9 mouse cellular contexts compared by ENCODE assay signal in genomic region chr8:94182055-94182929, GRCm38 (mm10). TPM values are rescaled to one million over a fixed set of nuclear protein-coding genes. Genes with fewer than 3 reads are reported as not detected.
DNase-seq lines count a peak whose midpoint lies in the region; ATAC-seq and TF ChIP-seq lines count a peak whose summit lies in the region.
"Had no signal": no experiment of that assay in that cellular context is flagged by ENCODE, and none has a peak within 500 bp of the region (broad histone marks: within the 10 kb centered on the region; RNA-seq: fewer than 3 reads in every experiment).

No protein-coding gene starts in this region.

- H3K27ac ChIP-seq in hindbrain, embryonic 10.5 days: no peak overlapping the region
- no peak overlapping the region for H3K27ac ChIP-seq in hindbrain, embryonic 13.5 days
- no peak overlapping the region for H3K27ac ChIP-seq in ES-E14 (ENCODE audit: insufficient read depth, low read depth, low read length, poor library complexity, severe bottlenecking)
- H3K27ac ChIP-seq in embryonic facial prominence, embryonic 15.5 days (replicated peaks): no peak overlapping the region; the same call in 1 of the 2 replicates
- H3K27ac ChIP-seq in liver, embryonic 14.5 days: peak overlapping the region; percentile 95

- TF ChIP-seq EP300 in liver, embryonic 14.5 days (IDR thresholded peaks at IDR 0.05; ENCODE audit: low read depth): no peak

- no peak overlapping the region for H3K4me2 ChIP-seq in hindbrain, embryonic 13.5 days
- H3K4me2 ChIP-seq in embryonic facial prominence, embryonic 15.5 days (replicated peaks): peak overlapping the region; percentile 46
- peak overlapping the region; percentile 88 for H3K4me2 ChIP-seq in liver, embryonic 14.5 days (ENCODE audit: low read depth)

- TF ChIP-seq CTCF in liver, embryonic 14.5 days (IDR thresholded peaks at IDR 0.05; ENCODE audit: low read depth): no peak

- peak overlapping the region; percentile 32 for H3K4me3 ChIP-seq in hindbrain, embryonic 10.5 days
- H3K4me3 ChIP-seq in hindbrain, embryonic 13.5 days: no peak overlapping the region
- H3K4me3 ChIP-seq in ES-E14 (ENCODE audit: insufficient read depth in 1 of 2, low read depth in 1 of 2, low read length in 2 of 2, poor library complexity in 1 of 2, severe bottlenecking in 1 of 2): peak overlapping the region in 1 of 2 experiments; percentile 51; a peak in 2 of 4 replicates
- no peak overlapping the region; the same call in 1 of the 2 replicates for H3K4me3 ChIP-seq in embryonic facial prominence, embryonic 15.5 days (replicated peaks)
- peak overlapping the region; percentile 59 to 66 for H3K4me3 ChIP-seq in liver, embryonic 14.5 days (ENCODE audit: insufficient read depth in 1 of 2, low read depth in 2 of 2, low read length in 2 of 2)

- in situ Hi-C loops in ES-E14 (cut with MboI; ENCODE audit: low sequenced_read_pairs in 2 of 2, unreplicated experiment in 2 of 2): no loop called here

- WGBS in hindbrain, embryonic 10.5 days: 67% methylated on average over 13 of the region's 13 CpGs
- WGBS in hindbrain, embryonic 13.5 days: 62% methylated on average over 13 of the region's 13 CpGs
- 60% methylated on average over 13 of the region's 13 CpGs for WGBS in embryonic facial prominence, embryonic 15.5 days
- WGBS in liver, embryonic 14.5 days (ENCODE audit: insufficient replicate concordance): 52% methylated on average over 13 of the region's 13 CpGs

- H3K36me3 ChIP-seq in hindbrain, embryonic 10.5 days: no peaks in the 10 kb centered on the region
- H3K36me3 ChIP-seq in hindbrain, embryonic 13.5 days: no peaks in the 10 kb centered on the region
- peaks cover 4% of the 10 kb centered on the region; the same call in 1 of the 2 replicates for H3K36me3 ChIP-seq in ES-E14 (ENCODE audit: control insufficient read depth, insufficient read depth, low read length, poor library complexity, severe bottlenecking)
- no peaks in the 10 kb centered on the region for H3K36me3 ChIP-seq in embryonic facial prominence, embryonic 15.5 days
- no peaks in the 10 kb centered on the region; the same call in 1 of the 2 replicates for H3K36me3 ChIP-seq in liver, embryonic 14.5 days (replicated peaks; ENCODE audit: control insufficient read depth, insufficient read depth, low read depth)

- no peak overlapping the region for H3K9ac ChIP-seq in hindbrain, embryonic 13.5 days
- no peak overlapping the region for H3K9ac ChIP-seq in ES-E14 (ENCODE audit: insufficient read depth, low read depth, low read length, poor library complexity, severe bottlenecking)
- H3K9ac ChIP-seq in embryonic facial prominence, embryonic 15.5 days: no peak overlapping the region
- H3K9ac ChIP-seq in liver, embryonic 14.5 days (replicated peaks): peak overlapping the region; percentile 57

- H3K27me3 ChIP-seq in hindbrain, embryonic 10.5 days (ENCODE audit: insufficient read depth, poor library complexity, severe bottlenecking): peaks cover 100% of the 10 kb centered on the region
- peaks cover 97% of the 10 kb centered on the region for H3K27me3 ChIP-seq in hindbrain, embryonic 13.5 days
- H3K27me3 ChIP-seq in embryonic facial prominence, embryonic 15.5 days: peaks cover 78% of the 10 kb centered on the region
- no peaks in the 10 kb centered on the region; the same call in 1 of the 2 replicates for H3K27me3 ChIP-seq in liver, embryonic 14.5 days (ENCODE audit: control insufficient read depth, insufficient read depth, low read length)

- no peak for DNase-seq in hindbrain, embryonic 10.5 days (ENCODE audit: low spot score)
- no peak for DNase-seq in ES-E14 (ENCODE audit: low read depth, low spot score)
- DNase-seq in liver, embryonic 14.5 days (ENCODE audit: low read depth in 3 of 3, low spot score in 3 of 3): no peak
- no peak for DNase-seq in thymus, postnatal 0 days (ENCODE audit: low spot score)
- no peak for DNase-seq in cerebellum, postnatal 10 days
- no peak for DNase-seq in cerebellum, postnatal 4 days (ENCODE audit: low spot score in 2 of 2)

- no peak for ATAC-seq in hindbrain, embryonic 13.5 days (ENCODE audit: low FRiP score)
- no peak for ATAC-seq in embryonic facial prominence, embryonic 15.5 days (ENCODE audit: insufficient number of reproducible peaks, low FRiP score, low TSS enrichment, low read depth)
- ATAC-seq in liver, embryonic 14.5 days (ENCODE audit: insufficient read depth): no peak

- no peaks in the 10 kb centered on the region for H3K9me3 ChIP-seq in hindbrain, embryonic 10.5 days
- H3K9me3 ChIP-seq in hindbrain, embryonic 13.5 days: no peaks in the 10 kb centered on the region
- H3K9me3 ChIP-seq in ES-E14 (ENCODE audit: control insufficient read depth, insufficient read depth, low read depth, low read length): no peaks in the 10 kb centered on the region
- no peaks in the 10 kb centered on the region for H3K9me3 ChIP-seq in embryonic facial prominence, embryonic 15.5 days (replicated peaks)
- H3K9me3 ChIP-seq in liver, embryonic 14.5 days (ENCODE audit: control insufficient read depth, low read length): no peaks in the 10 kb centered on the region

- H3K4me1 ChIP-seq in hindbrain, embryonic 10.5 days (replicated peaks): peaks cover 49% of the 10 kb centered on the region
- peaks cover 37% of the 10 kb centered on the region for H3K4me1 ChIP-seq in hindbrain, embryonic 13.5 days (replicated peaks)
- peaks cover 16 to 18% of the 10 kb centered on the region in 2 experiments; a peak in 3 of 4 replicates for H3K4me1 ChIP-seq in ES-E14 (ENCODE audit: control insufficient read depth in 2 of 2, insufficient read depth in 2 of 2, low read length in 2 of 2, poor library complexity in 1 of 2)
- H3K4me1 ChIP-seq in embryonic facial prominence, embryonic 15.5 days: peaks cover 41% of the 10 kb centered on the region
- peaks cover 61% of the 10 kb centered on the region in 2 experiments for H3K4me1 ChIP-seq in liver, embryonic 14.5 days (replicated peaks; ENCODE audit: control insufficient read depth in 2 of 2, insufficient read depth in 2 of 2, low read length in 1 of 2)

TF ChIP-seq in ES-E14, 5 proteins besides CTCF, POLR2A, EP300 and RAD21:
- TF ChIP-seq ZC3H11A (IDR thresholded peaks at IDR 0.05; ENCODE audit: borderline replicate concordance, low read depth, low read length) (no peak), ZNF384 (IDR thresholded peaks at IDR 0.05; ENCODE audit: low read depth, low read length) (no peak), CHD2 (IDR thresholded peaks at IDR 0.05; ENCODE audit: low read depth, low read length) (0 out of 2 replicates have a peak, but pooled peaks have one; percentile 10)

RNA-seq across cellular contexts. Expression of gene Mt1, which starts 3.4 kb away (rescaled TPM):
- polyA plus RNA-seq in hindbrain, embryonic 10.5 days (2016; fragmentation: Nextera tagmentation; extraction: Ambion mirVana): 159 and 234 TPM in 2 replicates
- 35.8 and 38.6 TPM in 2 replicates for polyA plus RNA-seq in hindbrain, embryonic 13.5 days (2015; fragmentation: Nextera tagmentation; extraction: Ambion mirVana)
- 306 and 332 TPM in 2 replicates for total RNA-seq in ES-E14 (2012; rRNA removed)
- polyA plus RNA-seq in embryonic facial prominence, embryonic 15.5 days (2015; fragmentation: Nextera tagmentation; extraction: Ambion mirVana): 290 and 306 TPM in 2 replicates
- 3,236 and 4,039 TPM in 2 replicates for polyA plus RNA-seq in liver, embryonic 14.5 days (2012; rRNA removed)
- polyA plus RNA-seq in liver, embryonic 14.5 days (2014; fragmentation: Nextera tagmentation; extraction: Ambion mirVana): 5,334 and 6,015 TPM in 2 replicates
- 112 and 124 TPM in 2 replicates for polyA plus RNA-seq in thymus, postnatal 0 days (2015; fragmentation: Nextera tagmentation; extraction: Ambion mirVana)

RNA-seq across cellular contexts. Expression of gene Mt2, which starts 9.8 kb away (rescaled TPM):
- polyA plus RNA-seq in hindbrain, embryonic 10.5 days (2016; fragmentation: Nextera tagmentation; extraction: Ambion mirVana): 48.0 and 63.2 TPM in 2 replicates
- polyA plus RNA-seq in hindbrain, embryonic 13.5 days (2015; fragmentation: Nextera tagmentation; extraction: Ambion mirVana): 9.5 and 9.6 TPM in 2 replicates
- total RNA-seq in ES-E14 (2012; rRNA removed): 541 and 635 TPM in 2 replicates
- 83.3 and 95.7 TPM in 2 replicates for polyA plus RNA-seq in embryonic facial prominence, embryonic 15.5 days (2015; fragmentation: Nextera tagmentation; extraction: Ambion mirVana)
- 1,629 and 2,197 TPM in 2 replicates for polyA plus RNA-seq in liver, embryonic 14.5 days (2012; rRNA removed)
- 1,576 and 1,601 TPM in 2 replicates for polyA plus RNA-seq in liver, embryonic 14.5 days (2014; fragmentation: Nextera tagmentation; extraction: Ambion mirVana)
- polyA plus RNA-seq in thymus, postnatal 0 days (2015; fragmentation: Nextera tagmentation; extraction: Ambion mirVana): 44.8 and 45.7 TPM in 2 replicates

RNA-seq across cellular contexts. Expression of gene Mt3, which starts 29.9 kb away (rescaled TPM):
- 8.4 and 13.2 TPM in 2 replicates for polyA plus RNA-seq in hindbrain, embryonic 10.5 days (2016; fragmentation: Nextera tagmentation; extraction: Ambion mirVana)
- 119 and 130 TPM in 2 replicates for polyA plus RNA-seq in hindbrain, embryonic 13.5 days (2015; fragmentation: Nextera tagmentation; extraction: Ambion mirVana)
- total RNA-seq in ES-E14 (2012; rRNA removed): 2.1 and 6.6 TPM in 2 replicates
- 8.2 and 8.5 TPM in 2 replicates for polyA plus RNA-seq in embryonic facial prominence, embryonic 15.5 days (2015; fragmentation: Nextera tagmentation; extraction: Ambion mirVana)
- polyA plus RNA-seq in liver, embryonic 14.5 days (2012; rRNA removed): 0.10 and 0.30 TPM in 2 replicates
- 0.61 TPM in 1 of 2 replicates, not detected in the other for polyA plus RNA-seq in liver, embryonic 14.5 days (2014; fragmentation: Nextera tagmentation; extraction: Ambion mirVana)
- 3.6 and 4.6 TPM in 2 replicates for polyA plus RNA-seq in thymus, postnatal 0 days (2015; fragmentation: Nextera tagmentation; extraction: Ambion mirVana)

RNA-seq across cellular contexts. Expression of gene Nup93, which starts 32.1 kb away (rescaled TPM):
- polyA plus RNA-seq in hindbrain, embryonic 10.5 days (2016; fragmentation: Nextera tagmentation; extraction: Ambion mirVana): 114 and 134 TPM in 2 replicates
- polyA plus RNA-seq in hindbrain, embryonic 13.5 days (2015; fragmentation: Nextera tagmentation; extraction: Ambion mirVana): 66.5 and 68.0 TPM in 2 replicates
- 82.8 and 92.5 TPM in 2 replicates for total RNA-seq in ES-E14 (2012; rRNA removed)
- polyA plus RNA-seq in embryonic facial prominence, embryonic 15.5 days (2015; fragmentation: Nextera tagmentation; extraction: Ambion mirVana): 63.5 and 66.1 TPM in 2 replicates
- 23.2 and 28.2 TPM in 2 replicates for polyA plus RNA-seq in liver, embryonic 14.5 days (2012; rRNA removed)
- polyA plus RNA-seq in liver, embryonic 14.5 days (2014; fragmentation: Nextera tagmentation; extraction: Ambion mirVana): 38.7 and 43.2 TPM in 2 replicates
- polyA plus RNA-seq in thymus, postnatal 0 days (2015; fragmentation: Nextera tagmentation; extraction: Ambion mirVana): 48.3 and 54.2 TPM in 2 replicates

RNA-seq across cellular contexts. Expression of gene Mt4, which starts 45.3 kb away (rescaled TPM):
- not detected in 2 replicates for polyA plus RNA-seq in hindbrain, embryonic 10.5 days (2016; fragmentation: Nextera tagmentation; extraction: Ambion mirVana)
- polyA plus RNA-seq in hindbrain, embryonic 13.5 days (2015; fragmentation: Nextera tagmentation; extraction: Ambion mirVana): not detected in 2 replicates
- 1.6 and 6.4 TPM in 2 replicates for total RNA-seq in ES-E14 (2012; rRNA removed)
- polyA plus RNA-seq in embryonic facial prominence, embryonic 15.5 days (2015; fragmentation: Nextera tagmentation; extraction: Ambion mirVana): 6.3 and 16.6 TPM in 2 replicates
- polyA plus RNA-seq in liver, embryonic 14.5 days (2012; rRNA removed): 1.4 and 2.1 TPM in 2 replicates
- polyA plus RNA-seq in liver, embryonic 14.5 days (2014; fragmentation: Nextera tagmentation; extraction: Ambion mirVana): 1.7 and 1.8 TPM in 2 replicates
- 4.9 and 5.6 TPM in 2 replicates for polyA plus RNA-seq in thymus, postnatal 0 days (2015; fragmentation: Nextera tagmentation; extraction: Ambion mirVana)
- total RNA-seq: layer of hippocampus, postnatal 36 days had no signal

Comparison
In these comparisons a context has a peak if more than half of its experiments do, and no peak if none do; other contexts are left out.
1. H3K4me3 ChIP-seq: peak in hindbrain, embryonic 10.5 days (single experiment) and liver, embryonic 14.5 days (2 of 2); none in hindbrain, embryonic 13.5 days (single experiment) and embryonic facial prominence, embryonic 15.5 days (single experiment).
2. RNA of gene Mt1, which starts 3.4 kb away (polyA plus RNA-seq): 3,236 to 6,015 TPM in liver, embryonic 14.5 days; 290 to 306 TPM in embryonic facial prominence, embryonic 15.5 days, 159 to 234 TPM in hindbrain, embryonic 10.5 days, 112 to 124 TPM in thymus, postnatal 0 days and 35.8 to 38.6 TPM in hindbrain, embryonic 13.5 days; every median in the first group is over 10 times any median in the second.
3. RNA of gene Mt2, which starts 9.8 kb away (polyA plus RNA-seq): 1,576 to 2,197 TPM in liver, embryonic 14.5 days; 83.3 to 95.7 TPM in embryonic facial prominence, embryonic 15.5 days, 48.0 to 63.2 TPM in hindbrain, embryonic 10.5 days, 44.8 to 45.7 TPM in thymus, postnatal 0 days and 9.5 to 9.6 TPM in hindbrain, embryonic 13.5 days; every median in the first group is over 10 times any median in the second.